Mouse (Mus musculus): ENCODE measurements around the gene Asphd2. TPM values are rescaled to one million over a fixed set of nuclear protein-coding genes. Genes with fewer than 3 reads are reported as not detected.
A peak's percentile ranks its signal among the peaks of the same experiment; 100 is the strongest.

Gene Asphd2
- polyA plus RNA-seq, 1 experiment from 2014 or later, result 11.9 TPM

DNA sequence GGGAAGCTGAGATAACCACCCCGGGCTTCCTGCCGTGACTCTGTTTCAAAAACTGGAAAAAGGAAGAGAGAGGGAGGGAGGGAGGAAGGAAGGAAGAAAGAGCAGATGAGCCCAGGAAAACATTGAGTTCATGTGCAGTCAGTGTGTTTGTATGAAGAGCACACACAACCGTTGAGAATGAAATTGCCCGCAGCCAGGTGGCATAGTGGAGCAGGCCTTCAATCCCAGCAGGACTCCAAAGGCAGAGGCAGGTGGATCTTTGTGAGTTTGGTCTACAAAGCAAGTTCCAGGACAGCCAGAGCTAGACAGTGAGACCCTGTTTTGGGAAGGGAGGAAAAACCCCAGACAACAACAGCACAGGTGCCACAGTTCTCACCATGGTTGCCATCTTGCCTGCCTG, 27.3 kb downstream of the Asphd2 start:
- Histone ChIP-seq H3K9me3 (no peaks in the 10 kb centered on the region), H3K4me1 (peaks cover 28% of the 10 kb centered on the region), H3K36me3 (replicated peaks) (peaks cover 93% of the 10 kb centered on the region), H3K27ac (no peak overlapping the region), H3K4me3 (no peak overlapping the region), H3K27me3 (ENCODE audit: poor library complexity, severe bottlenecking) (no peaks in the 10 kb centered on the region)
- no peak for DNase-seq (ENCODE audit: extremely low spot score, low spot score)
- 92% methylated on average over 4 of the region's 4 CpGs for WGBS

DNA sequence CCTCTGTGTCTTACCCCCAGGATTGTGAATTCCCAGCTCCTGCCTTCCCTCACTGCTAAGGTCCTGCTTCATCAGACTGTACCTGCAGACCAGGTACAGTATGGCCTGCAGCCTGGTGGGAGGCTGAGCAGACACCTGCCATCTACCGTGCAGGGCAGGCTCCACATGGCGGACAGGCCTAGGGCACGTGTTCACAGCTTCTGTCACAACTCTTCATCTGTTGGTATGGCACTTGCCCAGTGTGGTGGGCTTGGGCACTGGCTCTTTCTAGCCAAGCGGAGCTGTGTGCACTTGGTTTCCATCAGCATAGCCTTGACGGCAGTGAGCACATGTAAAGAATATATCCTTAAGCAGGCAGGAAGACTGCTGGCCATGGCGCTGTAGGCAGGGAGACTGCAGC, 27.8 kb downstream of the Asphd2 start:
- no peak for DNase-seq (ENCODE audit: extremely low spot score, low spot score)
- H3K36me3 ChIP-seq (replicated peaks), result peaks cover 93% of the 10 kb centered on the region
- no peak overlapping the region for H3K27ac ChIP-seq
- no peaks in the 10 kb centered on the region for H3K9me3 ChIP-seq
- H3K4me1 ChIP-seq, result peaks cover 23% of the 10 kb centered on the region
- 95% methylated on average over 6 of the region's 6 CpGs for WGBS
- no peak overlapping the region for H3K4me3 ChIP-seq
- H3K27me3 ChIP-seq (ENCODE audit: poor library complexity, severe bottlenecking), result no peaks in the 10 kb centered on the region

DNA sequence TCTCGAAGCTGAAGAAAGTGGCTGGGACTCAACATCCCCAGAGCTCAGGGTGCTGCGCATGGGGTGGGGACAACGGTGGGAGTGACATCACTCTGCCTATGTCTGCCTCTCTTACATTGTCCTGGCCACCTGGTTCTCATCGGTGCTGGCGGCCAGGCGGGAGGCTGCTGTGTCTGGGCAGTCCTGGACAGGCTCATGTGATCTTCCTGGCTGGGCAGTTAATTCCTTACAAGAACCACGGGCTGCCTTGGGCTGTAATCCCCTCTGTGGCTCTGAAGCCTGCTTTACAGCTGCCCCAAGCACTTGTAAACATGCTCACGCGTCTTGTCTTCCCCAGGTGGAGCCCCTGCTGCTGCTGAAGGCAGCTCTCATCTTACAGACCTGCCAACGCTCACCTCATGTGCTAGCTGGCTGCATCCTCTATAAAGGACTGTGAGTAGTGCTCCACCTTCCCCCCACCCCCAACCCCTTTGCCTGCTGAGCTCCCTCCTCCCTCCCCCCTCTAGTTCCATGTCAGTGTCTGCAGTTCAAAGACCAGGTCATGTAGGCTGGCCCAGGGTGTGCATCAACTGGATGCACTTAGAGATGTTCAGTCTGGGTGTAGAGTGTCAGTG, 30.4 kb downstream of the Asphd2 start:
- H3K9me3 ChIP-seq, result no peaks in the 10 kb centered on the region
- no peak overlapping the region for H3K4me3 ChIP-seq
- no peaks in the 10 kb centered on the region for H3K27me3 ChIP-seq (ENCODE audit: poor library complexity, severe bottlenecking)
- peaks cover 82% of the 10 kb centered on the region for H3K36me3 ChIP-seq (replicated peaks)
- no peak overlapping the region for H3K27ac ChIP-seq
- 67% methylated on average over 10 of the region's 10 CpGs for WGBS
- no peak for DNase-seq (ENCODE audit: extremely low spot score, low spot score)
- H3K4me1 ChIP-seq, result no peaks in the 10 kb centered on the region

DNA sequence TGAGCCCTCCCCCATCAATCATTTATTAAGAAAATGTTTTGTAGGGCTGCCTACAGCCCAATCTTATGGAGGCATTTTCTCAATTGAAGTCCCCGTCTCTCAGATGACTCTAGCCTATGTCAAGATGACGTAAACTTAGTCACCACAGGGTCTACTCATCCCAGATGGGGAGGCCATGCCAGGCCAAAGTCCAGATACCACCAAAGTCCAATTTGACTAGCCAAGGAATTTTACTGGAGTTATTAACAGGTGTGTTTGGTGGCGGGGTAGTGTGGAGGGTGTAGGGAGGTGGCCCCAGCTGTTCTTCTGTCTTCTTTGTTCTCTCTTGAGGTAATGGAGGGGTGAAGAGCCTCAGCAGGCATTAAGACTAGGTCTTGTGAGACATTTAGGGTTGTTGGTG, 34.6 kb downstream of the Asphd2 start:
- H3K4me1 ChIP-seq, result no peaks in the 10 kb centered on the region
- 96% methylated on average over 3 of the region's 3 CpGs for WGBS
- no peak overlapping the region for H3K27ac ChIP-seq
- no peak for DNase-seq (ENCODE audit: extremely low spot score, low spot score)
- H3K27me3 ChIP-seq (ENCODE audit: poor library complexity, severe bottlenecking), result no peaks in the 10 kb centered on the region
- no peaks in the 10 kb centered on the region for H3K9me3 ChIP-seq
- H3K36me3 ChIP-seq (replicated peaks), result peaks cover 85% of the 10 kb centered on the region
- no peak overlapping the region for H3K4me3 ChIP-seq

DNA sequence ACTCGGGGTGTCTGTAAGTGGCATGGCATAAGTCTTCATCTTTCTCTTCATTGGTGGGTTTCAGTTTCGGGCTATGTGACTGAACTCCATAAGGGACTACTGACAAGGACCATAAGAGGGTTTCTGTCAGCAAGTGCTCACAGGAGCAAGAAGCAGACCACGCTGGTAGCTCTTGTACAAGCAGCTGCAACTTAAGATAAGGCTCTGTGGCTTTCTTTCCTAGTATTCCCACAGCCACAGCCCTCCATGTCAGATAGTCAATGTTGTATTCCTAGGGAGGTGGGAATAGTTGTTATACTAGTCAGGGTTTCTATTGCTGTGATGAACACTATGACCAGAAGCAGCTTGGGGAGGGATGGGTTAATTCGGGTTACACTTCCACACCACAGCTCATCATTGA, 35.1 kb downstream of the Asphd2 start:
- Histone ChIP-seq H3K9me3 (no peaks in the 10 kb centered on the region), H3K36me3 (replicated peaks) (peaks cover 85% of the 10 kb centered on the region), H3K4me1 (no peaks in the 10 kb centered on the region), H3K27ac (peak overlapping the region; percentile 26; the same call in 1 of the 2 replicates), H3K27me3 (ENCODE audit: poor library complexity, severe bottlenecking) (no peaks in the 10 kb centered on the region), H3K4me3 (no peak overlapping the region)
- 91% methylated on average over 4 of the region's 4 CpGs for WGBS
- no peak for DNase-seq (ENCODE audit: extremely low spot score, low spot score)

DNA sequence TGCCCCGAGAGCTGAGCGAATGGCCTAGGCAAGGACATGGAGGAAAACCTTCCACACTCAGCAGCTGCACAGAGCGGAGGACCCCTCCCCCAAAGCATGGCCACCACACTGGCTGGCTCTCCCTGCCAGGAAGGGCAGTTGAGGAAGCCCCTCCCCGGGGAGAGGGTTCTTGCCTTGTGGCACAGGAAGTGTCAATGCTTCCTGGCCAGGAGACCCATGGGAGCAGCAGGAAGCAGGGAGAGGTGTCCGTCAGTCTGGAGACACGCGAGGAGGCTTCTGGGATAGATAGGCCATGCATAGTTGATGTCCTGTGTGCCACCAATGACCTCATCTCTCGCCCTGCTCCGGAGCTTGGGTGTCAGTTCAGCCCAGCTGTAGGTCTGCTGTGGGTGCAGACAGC, 38.3 kb downstream of the Asphd2 start:
- Histone ChIP-seq H3K27ac (no peak overlapping the region), H3K9me3 (no peaks in the 10 kb centered on the region), H3K4me3 (no peak overlapping the region), H3K27me3 (ENCODE audit: poor library complexity, severe bottlenecking) (no peaks in the 10 kb centered on the region), H3K36me3 (replicated peaks) (peaks cover 86% of the 10 kb centered on the region), H3K4me1 (no peaks in the 10 kb centered on the region)
- WGBS, result 89% methylated on average over 9 of the region's 9 CpGs
- no peak for DNase-seq (ENCODE audit: extremely low spot score, low spot score)

DNA sequence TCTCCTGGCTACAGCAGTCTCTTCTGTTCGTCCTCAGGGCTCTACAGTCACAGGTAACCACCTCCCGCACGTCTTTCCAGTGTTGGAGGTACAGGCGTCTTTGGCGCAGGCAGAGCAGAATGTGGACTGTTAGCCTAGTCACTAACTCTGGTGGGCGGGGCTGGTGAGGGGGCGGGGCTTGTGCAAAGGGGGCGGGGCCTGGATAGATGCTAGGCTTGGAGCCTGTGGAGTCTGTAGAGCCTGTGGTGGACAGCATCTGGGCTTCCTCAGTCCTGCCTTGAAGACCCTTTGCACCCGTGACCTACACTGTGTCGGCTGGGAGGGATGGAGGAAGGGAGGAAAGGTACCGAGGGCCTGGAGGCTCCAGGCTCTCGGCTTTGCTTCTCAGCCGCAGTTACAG, 38.8 kb downstream of the Asphd2 start, which contains the start of gene Gm6583:
TSS of gene Gm6583 (minus strand) at position 124 of the 400 bp plus-strand sequence.
- Histone ChIP-seq H3K27ac (no peak within 1 kb of the TSS), H3K4me3 (no peak within 1 kb of the TSS), H3K4me1 (no peaks in the 10 kb centered on the region), H3K36me3 (replicated peaks) (peaks cover 86% of the 10 kb centered on the region), H3K9me3 (no peaks in the 10 kb centered on the region), H3K27me3 (ENCODE audit: poor library complexity, severe bottlenecking) (no peaks in the 10 kb centered on the region)
- 62% methylated on average over 13 of the region's 13 CpGs for WGBS
- no peak for DNase-seq (ENCODE audit: extremely low spot score, low spot score)

DNA sequence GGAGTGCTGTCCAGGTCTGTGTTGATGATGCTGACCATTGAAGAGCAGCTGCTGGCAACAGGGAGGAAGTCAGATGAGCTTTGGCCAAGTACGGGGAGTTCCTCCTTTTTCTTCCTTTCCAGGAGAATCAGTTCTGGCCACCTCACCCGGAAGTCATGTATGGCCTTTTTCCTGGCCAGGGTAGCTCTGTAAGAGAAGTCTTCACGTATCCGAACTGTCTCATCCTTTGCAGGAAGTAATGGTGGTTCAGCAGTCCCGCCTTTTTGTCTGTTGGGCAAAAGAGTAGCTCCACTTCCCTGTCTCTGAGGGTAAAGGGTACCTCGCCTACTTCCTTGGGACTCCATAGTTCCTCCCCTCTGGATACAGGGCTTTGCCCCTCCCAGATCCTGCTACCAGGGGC, 39.2 kb downstream of the Asphd2 start:
- WGBS, result 85% methylated on average over 6 of the region's 6 CpGs
- H3K36me3 ChIP-seq (replicated peaks), result peaks cover 88% of the 10 kb centered on the region
- DNase-seq (ENCODE audit: extremely low spot score, low spot score), result no peak

DNA sequence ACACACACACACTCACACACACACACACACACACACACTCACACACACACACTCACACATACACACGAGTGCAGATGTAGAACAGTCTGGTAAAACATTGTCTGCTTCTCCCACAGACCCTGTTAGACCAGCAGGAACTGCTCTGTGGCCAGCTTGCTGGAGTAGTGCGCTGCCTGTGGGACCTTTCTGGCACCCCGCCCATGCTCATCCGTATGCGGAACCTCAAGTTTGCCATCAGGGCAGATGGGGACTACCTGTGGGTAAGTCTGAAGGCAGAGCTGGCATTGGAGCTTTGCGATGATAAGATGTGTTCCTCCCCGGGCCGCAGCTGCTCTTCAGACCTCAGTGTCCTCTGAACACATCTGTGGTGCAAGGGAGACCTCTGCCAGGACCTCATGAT, 45.5 kb downstream of the Asphd2 start:
- DNase-seq (ENCODE audit: extremely low spot score, low spot score), result no peak
- Histone ChIP-seq H3K4me1 (peaks cover 18% of the 10 kb centered on the region), H3K27me3 (ENCODE audit: poor library complexity, severe bottlenecking) (no peaks in the 10 kb centered on the region), H3K9me3 (no peaks in the 10 kb centered on the region), H3K27ac (no peak overlapping the region), H3K4me3 (no peak overlapping the region), H3K36me3 (replicated peaks) (peaks cover 86% of the 10 kb centered on the region)
- 94% methylated on average over 8 of the region's 8 CpGs for WGBS

More for the DNA sequence above, 39.2 kb downstream of the Asphd2 start:
- Histone ChIP-seq H3K27ac (no peak overlapping the region), H3K9me3 (no peaks in the 10 kb centered on the region), H3K4me1 (no peaks in the 10 kb centered on the region), H3K4me3 (no peak overlapping the region), H3K27me3 (ENCODE audit: poor library complexity, severe bottlenecking) (no peaks in the 10 kb centered on the region)

DNA sequence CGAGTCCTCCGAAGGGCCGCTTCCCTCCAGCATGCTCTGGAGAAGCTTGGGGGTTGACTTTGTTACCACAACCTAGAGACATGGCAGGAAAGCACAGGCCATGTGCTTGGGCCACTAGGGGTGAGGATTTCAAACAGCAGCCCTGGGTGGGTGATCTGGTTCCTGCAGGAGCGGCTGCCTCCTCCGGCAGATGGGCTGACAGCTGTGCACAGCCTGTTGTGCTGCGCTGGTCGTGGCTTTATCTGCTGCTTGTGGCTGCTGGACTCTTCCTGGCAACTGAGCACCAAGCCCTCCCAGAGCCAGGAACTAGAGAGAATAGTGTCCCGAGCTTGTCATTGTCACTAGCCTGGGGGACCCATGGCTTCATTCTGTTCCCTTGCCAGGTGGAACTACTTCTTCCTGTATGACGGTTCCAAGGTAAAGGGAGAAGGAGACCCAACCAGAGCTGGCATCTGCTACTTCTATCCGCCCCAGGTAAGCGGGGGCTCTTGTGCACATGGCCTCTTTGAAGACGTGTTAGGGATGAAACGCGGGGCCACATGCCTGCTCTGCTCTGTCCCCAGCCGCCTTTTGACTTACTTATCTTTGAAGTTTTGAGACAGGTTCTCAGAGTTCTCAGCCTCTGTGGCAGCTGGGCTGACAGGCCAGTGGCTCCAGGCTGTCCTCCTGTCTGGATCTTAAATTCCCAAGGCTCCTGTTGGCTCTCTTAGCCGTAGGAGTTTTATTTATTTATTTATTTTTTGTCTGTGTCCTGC, 48.3 kb downstream of the Asphd2 start:
- Histone ChIP-seq H3K27me3 (ENCODE audit: poor library complexity, severe bottlenecking) (no peaks in the 10 kb centered on the region), H3K36me3 (replicated peaks) (peaks cover 60% of the 10 kb centered on the region), H3K4me3 (no peak overlapping the region), H3K27ac (no peak overlapping the region), H3K4me1 (peaks cover 40% of the 10 kb centered on the region), H3K9me3 (no peaks in the 10 kb centered on the region)
- no peak for DNase-seq (ENCODE audit: extremely low spot score, low spot score)
- 94% methylated on average over 16 of the region's 16 CpGs for WGBS

DNA sequence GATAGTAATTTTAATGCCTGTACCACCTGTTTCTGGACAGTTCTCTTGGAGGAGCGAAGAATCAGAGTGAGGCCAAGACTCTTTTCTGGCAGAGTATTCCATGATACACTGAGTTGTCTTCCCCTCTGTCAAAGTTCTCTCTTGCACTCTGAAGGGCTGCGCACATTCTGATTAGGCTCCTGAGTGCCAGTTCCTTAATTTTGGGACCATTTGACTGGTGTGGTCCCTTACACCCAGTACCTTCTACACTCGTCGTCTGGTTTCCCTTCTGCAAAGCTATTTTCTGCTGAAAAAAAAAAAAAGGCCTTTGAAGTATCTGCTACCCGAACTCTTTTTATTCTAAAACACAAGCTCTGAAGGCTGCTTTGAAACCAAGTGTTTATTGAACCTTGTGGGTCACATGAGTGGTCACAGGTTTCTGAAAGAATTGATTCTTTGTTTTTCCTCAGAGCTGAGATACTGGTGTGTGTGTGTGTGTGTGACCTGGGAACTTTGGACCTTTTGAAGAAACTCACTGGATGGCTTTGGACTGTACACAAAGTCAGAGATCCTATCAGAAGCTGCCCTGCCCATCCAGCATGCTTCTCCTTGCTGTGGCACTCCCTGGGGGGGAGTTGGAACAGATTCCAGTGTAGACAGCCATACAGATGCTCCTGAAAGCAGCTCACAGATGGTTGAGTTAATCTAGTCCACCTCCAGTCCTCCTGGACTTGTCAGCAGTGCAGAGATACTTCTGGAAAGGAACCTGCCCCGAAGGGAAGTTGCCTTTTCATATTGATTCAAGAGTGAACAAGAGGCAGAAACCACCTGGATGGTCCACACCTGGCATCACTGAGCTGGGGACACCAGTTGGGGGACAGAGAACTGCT, 50.3 kb downstream of the Asphd2 start:
- no peaks in the 10 kb centered on the region for H3K9me3 ChIP-seq
- H3K36me3 ChIP-seq (replicated peaks), result peaks cover 56% of the 10 kb centered on the region

DNA sequence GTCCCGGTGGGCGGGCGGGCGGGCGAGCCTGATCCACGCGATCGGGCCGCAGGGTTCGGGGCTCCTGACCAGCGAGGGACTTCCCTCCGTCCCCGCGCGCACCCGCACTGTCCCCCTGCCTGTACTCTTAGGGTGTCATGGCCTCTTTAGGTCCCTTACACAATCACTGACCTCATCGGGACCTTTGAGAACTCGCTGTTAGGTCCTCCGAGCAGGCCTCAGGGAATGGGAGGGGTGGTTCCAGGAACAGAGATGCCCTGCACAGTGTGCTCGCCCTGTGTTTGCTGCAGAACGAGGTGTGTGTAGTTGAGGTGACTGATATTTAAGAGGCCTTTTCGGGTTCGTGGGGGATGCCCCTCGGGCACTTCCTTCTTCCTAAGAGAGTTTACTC, 51.5 kb downstream of the Asphd2 start:
- peaks cover 55% of the 10 kb centered on the region for H3K36me3 ChIP-seq (replicated peaks)
- peak overlapping the region; percentile 92 for H3K27ac ChIP-seq
- WGBS, result 0% methylated on average over 24 of the region's 24 CpGs
- H3K9me3 ChIP-seq, result no peaks in the 10 kb centered on the region
- no peak for DNase-seq (ENCODE audit: extremely low spot score, low spot score)
- no peaks in the 10 kb centered on the region for H3K27me3 ChIP-seq (ENCODE audit: poor library complexity, severe bottlenecking)
- H3K4me1 ChIP-seq, result peaks cover 43% of the 10 kb centered on the region
- H3K4me3 ChIP-seq, result peak overlapping the region; percentile 87

More for the DNA sequence above, 50.3 kb downstream of the Asphd2 start:
- peaks cover 43% of the 10 kb centered on the region for H3K4me1 ChIP-seq
- no peaks in the 10 kb centered on the region for H3K27me3 ChIP-seq (ENCODE audit: poor library complexity, severe bottlenecking)
- no peak overlapping the region for H3K27ac ChIP-seq
- 83% methylated on average over 6 of the region's 6 CpGs for WGBS
- H3K4me3 ChIP-seq, result peak overlapping the region; percentile 87; the same call in 1 of the 2 replicates
- DNase-seq (ENCODE audit: extremely low spot score, low spot score), result no peak

All from forebrain, embryonic 10.5 days (tissue).